Mouse (Mus musculus): ENCODE measurements around the gene Inka1. TPM values are rescaled to one million over a fixed set of nuclear protein-coding genes. Genes with fewer than 3 reads are reported as not detected.

The Inka1 gene
- polyA plus RNA-seq, 1 experiment from 2014 or later, result 90.4 TPM

Other genes with a start within 250 kb of the Inka1 start
- 198 and 218 TPM in 2 replicates for gene Rbm5, start 214.9 kb downstream of the Inka1 start, polyA plus RNA-seq (2015; fragmentation: Nextera tagmentation; extraction: Ambion mirVana)
- 75.7 and 77.6 TPM in 2 replicates for gene Rbm6, start 112.6 kb downstream of the Inka1 start, polyA plus RNA-seq (2015; fragmentation: Nextera tagmentation; extraction: Ambion mirVana)
- 17.2 and 18.2 TPM in 2 replicates for gene Mon1a, start 97.7 kb downstream of the Inka1 start, polyA plus RNA-seq (2015; fragmentation: Nextera tagmentation; extraction: Ambion mirVana)
- gene Mst1r, start 79.0 kb downstream of the Inka1 start, polyA plus RNA-seq (2015; fragmentation: Nextera tagmentation; extraction: Ambion mirVana), result 7.4 and 7.7 TPM in 2 replicates
- not detected in 2 replicates for gene Actl11, start 57.4 kb downstream of the Inka1 start, polyA plus RNA-seq (2015; fragmentation: Nextera tagmentation; extraction: Ambion mirVana)
- gene Camkv, start 50.2 kb downstream of the Inka1 start, polyA plus RNA-seq (2015; fragmentation: Nextera tagmentation; extraction: Ambion mirVana), result 5.9 and 6.0 TPM in 2 replicates
- 16.6 and 18.7 TPM in 2 replicates for gene Traip, start 35.7 kb downstream of the Inka1 start, polyA plus RNA-seq (2015; fragmentation: Nextera tagmentation; extraction: Ambion mirVana)
- gene Uba7, start 10.4 kb downstream of the Inka1 start, polyA plus RNA-seq (2015; fragmentation: Nextera tagmentation; extraction: Ambion mirVana), result 22.4 and 28.0 TPM in 2 replicates
- 6.4 and 6.9 TPM in 2 replicates for gene Gm20661, start 2.8 kb downstream of the Inka1 start, polyA plus RNA-seq (2015; fragmentation: Nextera tagmentation; extraction: Ambion mirVana)
- 9.5 and 12.7 TPM in 2 replicates for gene Cdhr4, start 6.6 kb upstream of the Inka1 start, polyA plus RNA-seq (2015; fragmentation: Nextera tagmentation; extraction: Ambion mirVana)
- gene Gm20662, start 10.5 kb upstream of the Inka1 start, polyA plus RNA-seq (2015; fragmentation: Nextera tagmentation; extraction: Ambion mirVana), result 0.52 and 0.64 TPM in 2 replicates
- 67.9 and 68.7 TPM in 2 replicates for gene Ip6k1, start 16.6 kb upstream of the Inka1 start, polyA plus RNA-seq (2015; fragmentation: Nextera tagmentation; extraction: Ambion mirVana)
- 38.4 and 40.5 TPM in 2 replicates for gene Gmppb, start 63.4 kb upstream of the Inka1 start, polyA plus RNA-seq (2015; fragmentation: Nextera tagmentation; extraction: Ambion mirVana)
- 4.0 and 5.0 TPM in 2 replicates for gene Amigo3, start 67.3 kb upstream of the Inka1 start, polyA plus RNA-seq (2015; fragmentation: Nextera tagmentation; extraction: Ambion mirVana)
- 3.1 and 3.5 TPM in 2 replicates for gene Mst1, start 94.6 kb upstream of the Inka1 start, polyA plus RNA-seq (2015; fragmentation: Nextera tagmentation; extraction: Ambion mirVana)
- gene Rnf123, start 97.5 kb upstream of the Inka1 start, polyA plus RNA-seq (2015; fragmentation: Nextera tagmentation; extraction: Ambion mirVana), result 28.7 and 34.9 TPM in 2 replicates
- gene Apeh, start 108.7 kb upstream of the Inka1 start, polyA plus RNA-seq (2015; fragmentation: Nextera tagmentation; extraction: Ambion mirVana), result 48.3 and 51.2 TPM in 2 replicates
- 1.0 and 1.3 TPM in 2 replicates for gene Bsn, start 204.5 kb upstream of the Inka1 start, polyA plus RNA-seq (2015; fragmentation: Nextera tagmentation; extraction: Ambion mirVana)